30 mouse cellular contexts compared by ENCODE assay signal in genomic region chr9:72724491-72725221, GRCm38 (mm10).
DNase-seq lines count a peak whose midpoint lies in the region; ATAC-seq and TF ChIP-seq lines count a peak whose summit lies in the region.
"Had no signal": no experiment of that assay in that cellular context is flagged by ENCODE, and none has a peak within 500 bp of the region (broad histone marks: within the 10 kb centered on the region; RNA-seq: fewer than 3 reads in every experiment).

No protein-coding gene starts in this region.

- 86% methylated on average over 8 of the region's 8 CpGs for WGBS in midbrain, embryonic 13.5 days

- no peak overlapping the region for H3K4me2 ChIP-seq in midbrain, embryonic 13.5 days (replicated peaks)
- H3K4me2 ChIP-seq: forebrain, embryonic 15.5 days; heart, embryonic 12.5 days; hindbrain, embryonic 14.5 days; liver, embryonic 12.5 days; midbrain, embryonic 15.5 days; neural tube, embryonic 12.5 days had no signal

- intact Hi-C loops in gastrocnemius, adult 2 months (cut with DNase I) = no loop called here

- H3K9ac ChIP-seq in midbrain, embryonic 13.5 days (replicated peaks) = no peak overlapping the region
- H3K9ac ChIP-seq: forebrain, embryonic 15.5 days; heart, embryonic 12.5 days; hindbrain, embryonic 14.5 days; liver, embryonic 12.5 days; liver, postnatal 0 days; midbrain, embryonic 15.5 days; neural tube, embryonic 12.5 days had no signal

- peaks cover 89% of the 10 kb centered on the region for H3K36me3 ChIP-seq in midbrain, embryonic 13.5 days

- H3K4me3 ChIP-seq in gastrocnemius, adult 2 months = no peak overlapping the region
- H3K4me3 ChIP-seq in midbrain, embryonic 13.5 days (replicated peaks) = no peak overlapping the region
- H3K4me3 ChIP-seq: forebrain, embryonic 10.5 days; forebrain, embryonic 15.5 days; heart, embryonic 12.5 days; liver, embryonic 12.5 days; megakaryocyte, embryonic 14.5 days; midbrain, embryonic 15.5 days; neural tube, embryonic 12.5 days had no signal

- no peaks in the 10 kb centered on the region for H3K27me3 ChIP-seq in midbrain, embryonic 13.5 days
- H3K27me3 ChIP-seq: forebrain, embryonic 15.5 days; heart, embryonic 12.5 days; liver, embryonic 12.5 days; megakaryocyte, embryonic 14.5 days; midbrain, embryonic 15.5 days; neural tube, embryonic 12.5 days had no signal

- ATAC-seq in midbrain, embryonic 13.5 days = no peak
- no peak for ATAC-seq in erythroblast, adult 5-6 weeks (replicated peaks; ENCODE audit: low FRiP score, poor library complexity, severe bottlenecking)
- ATAC-seq: CD4-positive, CD25-positive, alpha-beta regulatory T cell, adult 4 months; inflammation-experienced regulatory T-cells, adult 6 months; liver, embryonic 12.5 days; liver, postnatal 0 days; midbrain, embryonic 15.5 days had no signal

- peak overlapping the region; percentile 75 for H3K27ac ChIP-seq in gastrocnemius, adult 2 months
- no peak overlapping the region for H3K27ac ChIP-seq in midbrain, embryonic 13.5 days
- H3K27ac ChIP-seq: forebrain, embryonic 10.5 days; forebrain, embryonic 15.5 days; hindbrain, embryonic 14.5 days; liver, embryonic 12.5 days; midbrain, embryonic 15.5 days; neural tube, embryonic 12.5 days had no signal

- no peaks in the 10 kb centered on the region for H3K4me1 ChIP-seq in midbrain, embryonic 13.5 days (replicated peaks)
- H3K4me1 ChIP-seq: forebrain, embryonic 10.5 days; forebrain, embryonic 15.5 days; heart, embryonic 12.5 days; liver, embryonic 12.5 days; midbrain, embryonic 15.5 days; neural tube, embryonic 12.5 days had no signal

- no peak for TF ChIP-seq CTCF in gastrocnemius, adult 2 months (IDR thresholded peaks at IDR 0.05)

- no peak for DNase-seq in gastrocnemius, adult 2 months
- no peak for DNase-seq in gastrocnemius, adult 8-10 months (ENCODE audit: low spot score in 2 of 2)
- peak; percentile 23 for DNase-seq in right cerebral cortex, adult 18-20 months
- no peak for DNase-seq in right cerebral cortex, postnatal 25 days
- peak; percentile 84 for DNase-seq in gonadal fat pad, adult 2 months (ENCODE audit: low read depth)
- DNase-seq in naive thymus-derived CD4-positive, alpha-beta T cell, adult 2 months (ENCODE audit: low read depth) = peak; percentile 17
- DNase-seq: adrenal gland, postnatal 25 days; cerebellum, adult 18-20 months; cerebellum, postnatal 10 days; gastrocnemius, postnatal 25 days; heart, adult 18-20 months; heart, postnatal 10 days; kidney, adult 18-20 months; kidney, postnatal 14 days; layer of hippocampus, adult 9-11 months; liver, postnatal 0 days; lung, postnatal 36 days; thymus, postnatal 25 days had no signal

- no peaks in the 10 kb centered on the region for H3K9me3 ChIP-seq in midbrain, embryonic 13.5 days
- H3K9me3 ChIP-seq: forebrain, embryonic 10.5 days; forebrain, embryonic 15.5 days; heart, embryonic 12.5 days; liver, embryonic 12.5 days; megakaryocyte, embryonic 14.5 days; midbrain, embryonic 15.5 days; neural tube, embryonic 12.5 days had no signal

Comparison
In these comparisons a context has a peak if more than half of its experiments do, and no peak if none do; other contexts are left out.
1. DNase-seq: peak in right cerebral cortex, adult 18-20 months (single experiment), gonadal fat pad, adult 2 months (single experiment) and naive thymus-derived CD4-positive, alpha-beta T cell, adult 2 months (single experiment); none in gastrocnemius, adult 2 months (single experiment), gastrocnemius, adult 8-10 months (0 of 2) and right cerebral cortex, postnatal 25 days (single experiment).